Mouse (Mus musculus) urinary bladder, postnatal 4 days (tissue): Measurements from ENCODE around the gene Pask.
"Not testable (repeated sequence)": the region's sequence is repeated elsewhere in the genome, so short reads cannot be mapped to it uniquely, and the experiment has no call there.

ENCODE experiments used
- DNase-seq, 2 experiments: peaks; one replicate each; pipeline ENCODE4 v3.0.0; 2021 to 2022; ENCODE audit warnings: low spot score in 2 of 2

Gene Pask

GRCm38 (mm10) chr1:93342648-93343503 lies at the start of gene Pask, which contains the start of gene Ppp1r7:
TSS of gene Pask (minus strand) at chr1:93343482.
TSS of gene Ppp1r7 (plus strand) at chr1:93342854.
- peak; percentile 89 to 93 for DNase-seq

DNA sequence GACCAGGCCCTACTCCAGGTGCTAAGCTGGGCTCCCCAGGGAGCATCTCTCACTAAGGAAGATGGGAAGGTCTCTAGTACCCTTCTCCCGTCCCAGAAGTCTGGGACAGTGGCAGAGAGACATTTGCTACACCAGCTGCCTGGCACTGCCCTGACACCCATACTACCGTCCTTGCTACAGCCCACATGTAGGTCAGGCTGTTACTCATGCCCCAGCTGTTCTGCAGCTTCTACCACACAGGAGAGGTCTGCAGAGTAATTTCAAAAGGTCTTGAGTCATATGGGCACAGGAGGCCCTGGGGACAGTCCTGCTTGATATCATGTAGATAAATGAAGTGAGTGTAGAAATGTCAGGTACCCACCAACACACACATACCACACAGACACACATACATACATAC lies 45.6 kb upstream of the Pask start:
- DNase-seq = no peak

GRCm38 (mm10) chr1:93387198-93387597 lies 43.9 kb upstream of the Pask start:
- no peak for DNase-seq

GRCm38 (mm10) chr1:93379117-93379516 lies 35.8 kb upstream of the Pask start:
- DNase-seq = no peak

DNA sequence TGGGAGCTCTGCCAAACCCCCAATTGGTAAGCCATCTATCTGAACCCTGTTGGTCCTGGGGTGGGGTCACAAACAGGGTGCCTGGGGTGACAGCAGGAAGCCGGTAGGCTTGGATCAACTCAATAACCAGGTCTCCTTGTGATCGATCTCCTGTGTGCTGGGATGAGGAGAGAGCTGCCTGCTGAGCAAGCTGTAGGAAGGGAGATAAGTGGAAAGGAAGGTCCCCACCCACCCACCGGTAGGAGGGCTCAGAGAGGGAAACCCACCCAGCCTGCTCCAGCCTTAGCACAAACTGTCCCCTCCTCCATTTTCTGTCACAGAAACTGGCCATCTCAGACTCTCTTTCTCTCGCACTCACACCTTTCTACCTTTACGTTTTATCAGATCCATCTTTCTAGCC lies 34.0 kb upstream of the Pask start:
- no peak for DNase-seq

DNA sequence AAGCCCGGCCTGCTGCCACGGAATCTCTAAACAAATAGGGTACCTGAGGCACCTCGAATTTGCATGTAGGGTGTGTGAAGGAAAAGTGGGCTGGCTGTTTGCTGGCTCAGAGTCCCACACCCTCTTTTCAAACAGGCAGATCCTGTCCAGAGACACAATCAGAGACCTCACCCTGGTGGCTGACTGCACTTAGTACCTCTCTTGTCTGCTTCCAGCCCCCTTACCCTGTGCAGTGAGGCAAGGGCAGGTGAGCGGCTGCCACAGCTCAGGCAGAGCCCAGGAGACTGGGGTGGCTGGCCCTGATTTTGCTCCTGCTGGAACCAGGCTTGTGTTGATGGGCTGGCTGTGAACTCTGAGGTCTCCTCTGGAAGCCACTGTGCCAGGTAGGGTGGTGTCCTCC lies 30.4 kb upstream of the Pask start, which contains the start of gene Ano7:
Gene Ano7, plus strand, starts transcription at position 266 of the 400 bp plus-strand sequence.
- DNase-seq = no peak

DNA sequence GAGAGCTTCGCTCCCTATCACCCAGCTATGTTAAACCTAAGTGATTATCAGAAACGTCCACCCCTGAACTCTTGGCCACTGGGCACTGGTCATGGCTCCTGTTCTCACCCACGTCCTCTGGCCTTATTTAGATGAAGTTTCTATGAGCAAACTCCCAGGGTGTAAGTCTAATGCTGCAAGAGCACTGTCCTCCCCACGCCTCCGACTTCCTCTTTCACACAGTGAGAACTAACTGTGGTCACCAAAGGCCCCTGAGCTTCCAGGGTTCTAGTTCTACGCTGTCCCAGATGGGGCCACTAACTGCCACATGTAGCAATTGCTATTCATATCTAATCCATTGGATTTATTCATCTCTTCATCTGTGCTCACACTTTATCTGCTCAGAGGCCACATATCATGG lies 22.4 kb upstream of the Pask start:
- DNase-seq = no peak

DNA sequence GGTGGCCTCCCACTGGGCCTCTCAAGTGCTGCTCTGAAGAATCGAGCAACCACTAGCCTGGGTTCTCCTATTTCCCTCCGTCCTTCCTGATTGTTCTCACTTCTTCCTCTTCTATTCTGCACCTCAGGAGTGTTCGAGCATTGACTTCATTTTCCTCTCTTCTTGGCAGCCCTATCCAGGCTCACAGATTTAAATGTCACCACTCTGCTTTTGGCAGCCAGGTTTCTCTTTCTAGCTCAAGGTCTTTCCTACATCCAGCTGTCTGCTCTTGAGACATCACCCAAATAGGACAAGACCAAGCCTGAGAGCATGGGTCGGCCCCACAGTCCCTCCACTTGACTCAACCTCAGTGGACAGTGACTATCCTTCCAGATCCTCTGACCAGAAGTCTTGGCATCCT lies 19.4 kb upstream of the Pask start:
- no peak for DNase-seq

DNA sequence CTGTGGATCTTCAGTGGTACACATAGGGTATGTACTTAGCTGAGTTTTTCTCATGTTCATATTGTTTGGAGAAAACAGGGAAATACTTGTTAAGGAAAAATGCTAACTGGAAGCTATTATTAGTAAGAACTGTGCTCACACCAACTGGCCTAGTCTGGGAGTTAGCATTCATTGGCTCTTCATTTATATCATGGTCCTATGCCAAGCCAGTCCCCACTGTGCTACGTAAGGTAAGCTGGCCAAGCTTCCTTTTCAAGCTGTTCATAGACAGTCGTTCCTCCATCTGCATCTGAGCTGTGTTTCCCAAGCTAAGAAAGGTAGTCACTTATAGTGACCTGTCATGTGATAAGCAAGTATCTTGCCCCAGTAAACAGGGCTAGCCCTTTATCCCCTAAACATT lies 9.4 kb upstream of the Pask start:
- no peak for DNase-seq

DNA sequence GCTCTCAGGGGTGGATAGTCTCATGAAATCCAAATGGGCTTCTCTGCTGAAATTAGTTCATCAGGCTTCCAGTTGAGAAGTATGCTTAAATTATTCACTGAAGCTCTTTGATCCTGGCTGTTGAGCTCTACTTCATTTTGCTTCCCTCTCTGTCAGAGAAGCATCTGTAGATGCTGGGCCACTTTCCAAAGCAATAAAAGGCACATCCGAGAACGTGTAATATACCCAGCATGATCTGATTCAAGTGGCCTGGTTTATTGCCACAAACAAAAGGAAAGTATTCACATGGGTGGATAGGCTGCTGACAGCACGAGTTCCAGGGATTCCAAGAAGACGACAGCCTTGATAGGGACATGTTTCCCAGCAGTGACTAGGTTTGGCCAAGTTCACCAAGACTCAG lies 6.4 kb upstream of the Pask start:
- no peak for DNase-seq

GRCm38 (mm10) chr1:93347176-93347575 lies 3.9 kb upstream of the Pask start:
- no peak for DNase-seq

DNA sequence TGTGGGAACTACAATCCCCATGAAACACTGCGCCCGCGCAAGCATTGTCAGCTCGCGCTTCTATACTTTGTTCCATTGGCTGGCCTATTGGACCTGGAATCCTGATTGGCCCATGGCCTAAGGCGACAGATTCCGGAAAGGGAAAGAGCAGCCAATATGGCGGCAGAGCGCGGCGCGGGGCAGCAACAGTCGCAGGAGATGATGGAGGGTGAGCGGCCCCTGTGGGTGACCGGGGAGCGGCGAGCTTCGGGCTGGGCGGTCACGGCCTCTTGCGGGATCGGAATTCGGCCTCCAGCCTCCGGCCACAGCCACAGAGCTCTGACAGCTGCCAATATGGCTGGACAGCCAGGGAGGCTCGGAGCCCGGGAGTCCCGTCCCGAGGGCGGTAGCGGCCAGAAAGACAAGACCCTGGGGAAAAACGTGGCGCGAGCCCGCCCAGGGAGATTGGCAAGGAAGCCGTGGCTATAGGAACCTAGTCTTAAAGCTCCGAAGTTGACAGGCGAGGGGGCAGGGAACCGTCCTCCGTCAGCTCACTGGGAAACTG lies 294 bp upstream of the Pask start:
- DNase-seq = peak; percentile 91 to 93

- DNase-seq = no peak
Measured at GRCm38 (mm10) chr1:93334621-93335020, 8.7 kb downstream of the Pask start.

DNA sequence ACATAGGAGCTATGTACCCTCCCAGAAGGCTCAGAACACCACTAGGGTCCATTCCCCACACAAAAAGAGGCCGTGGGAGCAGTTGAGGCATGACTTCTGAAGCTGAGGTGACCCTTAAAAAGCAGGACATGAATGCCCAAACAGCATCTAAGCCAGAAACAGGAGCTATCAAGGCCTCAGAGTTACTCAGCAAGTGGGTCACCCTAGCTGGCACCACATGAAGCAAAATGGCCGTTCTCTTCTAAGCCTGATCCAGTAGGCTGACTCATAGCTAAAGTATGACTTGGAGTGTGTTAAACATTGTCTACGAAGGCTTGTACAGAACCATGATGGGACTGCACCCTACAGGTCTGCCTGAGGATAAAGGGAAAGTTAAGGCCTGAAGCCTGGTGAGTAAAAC lies 16.8 kb downstream of the Pask start:
- DNase-seq = no peak

GRCm38 (mm10) chr1:93323973-93324372 lies 19.3 kb downstream of the Pask start:
- DNase-seq = no peak

DNA sequence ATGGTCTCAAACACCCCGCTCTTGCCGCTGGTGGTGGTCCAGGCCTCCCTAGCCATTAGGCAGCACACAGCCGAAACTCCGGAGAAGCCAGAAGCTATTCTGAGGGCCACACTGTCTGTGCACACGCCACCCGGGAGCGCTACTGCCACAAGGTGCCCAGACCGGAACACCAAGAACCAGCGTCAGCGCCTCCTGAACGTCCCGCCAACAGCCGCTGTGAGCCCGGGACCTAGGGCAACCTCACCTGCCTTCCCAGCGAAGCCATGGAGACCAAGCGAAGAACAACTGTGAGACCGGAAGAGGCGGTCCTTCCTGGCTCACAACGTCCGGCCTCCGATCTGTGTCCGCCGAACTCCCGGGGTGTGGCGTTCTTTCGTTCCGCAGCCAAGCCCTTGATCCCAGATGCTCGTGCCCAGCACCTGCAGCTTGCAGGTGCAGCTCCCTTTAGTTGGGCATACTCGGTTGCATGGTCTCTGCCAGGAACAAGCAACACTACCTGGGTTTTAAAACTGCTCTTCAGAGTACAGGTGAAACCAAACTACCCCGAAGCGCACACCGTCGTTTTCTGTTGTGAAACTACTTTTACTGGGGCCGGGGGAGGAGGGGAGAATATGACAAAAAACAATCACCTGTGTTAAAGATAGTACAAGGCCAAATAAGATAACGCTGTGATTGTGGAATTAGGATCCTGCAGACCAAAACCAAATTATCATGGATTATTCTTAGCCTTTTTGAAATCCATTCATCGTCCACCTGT lies 37.5 kb downstream of the Pask start, which contains the start of gene Mterf4:
Gene Mterf4, minus strand, starts transcription at position 335 of the 757 bp plus-strand sequence.
- DNase-seq = peak; percentile 72 to 77

GRCm38 (mm10) chr1:93300578-93300977 lies 42.7 kb downstream of the Pask start:
- DNase-seq = no peak

DNA sequence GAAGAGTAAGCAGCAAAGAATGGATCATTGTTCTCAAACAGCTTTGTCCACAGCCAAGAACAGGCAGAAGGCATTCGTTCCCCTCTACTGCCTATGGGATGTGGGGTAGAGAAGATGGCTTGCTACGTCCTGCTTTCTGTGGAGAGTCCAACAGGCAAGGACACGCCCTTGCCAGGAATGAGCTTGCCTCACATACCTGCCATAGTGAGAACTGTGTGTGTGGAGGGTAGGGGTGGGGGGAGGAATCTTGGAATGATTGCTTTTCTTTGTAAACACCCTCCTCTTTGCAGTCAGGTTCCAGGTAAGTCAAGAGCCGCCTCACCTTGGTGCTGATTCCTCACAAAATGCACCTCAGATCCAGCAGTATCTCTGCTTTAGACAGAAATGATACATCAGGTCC lies 43.5 kb downstream of the Pask start:
- no peak for DNase-seq

GRCm38 (mm10) chr1:93294491-93294890 lies 48.8 kb downstream of the Pask start:
- not testable (repeated sequence) for DNase-seq

DNA sequence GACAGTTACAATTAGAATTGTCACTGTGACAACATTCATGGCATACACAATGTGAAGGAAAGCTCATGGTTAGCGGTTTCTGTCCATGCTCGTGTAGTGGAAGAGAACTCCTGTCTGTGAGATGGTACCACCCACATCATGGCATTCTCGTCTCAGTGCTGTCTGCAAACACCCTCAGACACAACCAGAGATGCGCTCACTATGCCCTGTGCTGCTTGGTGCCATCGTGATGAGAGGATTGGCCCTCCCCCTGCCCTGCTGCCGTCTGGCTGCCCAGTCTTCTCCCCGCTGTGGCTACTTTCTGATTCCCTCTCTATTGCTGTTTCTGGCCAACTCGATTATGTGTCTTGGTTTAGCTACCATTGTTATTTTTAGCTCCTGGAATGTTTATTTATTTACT lies 51.3 kb downstream of the Pask start:
- no peak for DNase-seq

- DNase-seq = no peak
Measured at GRCm38 (mm10) chr1:93291591-93291990, 51.7 kb downstream of the Pask start.

GRCm38 (mm10) chr1:93290956-93291355 lies 52.3 kb downstream of the Pask start:
- DNase-seq = no peak
